Mouse (Mus musculus) stomach, postnatal 0 days (tissue): Measurements from ENCODE around the gene Sh2d4b. TPM values are rescaled to one million over a fixed set of nuclear protein-coding genes. Genes with fewer than 3 reads are reported as not detected.
A peak's percentile ranks its signal among the peaks of the same experiment; 100 is the strongest.

Source experiments
- ATAC-seq: fragments of 200-750 bp; cut with Nextera tagmentation; 2 replicates; pipeline ENCODE4 v1.8.0; 2017; ENCODE audit not compliant: low FRiP score, low TSS enrichment
- DNase-seq: peaks from one replicate; pipeline ENCODE4 v3.0.0-alpha.2; 2016; ENCODE audit warnings: low spot score
- H3K27ac ChIP-seq: fragments of 300-500 bp; sonication (generic); replicated peaks from 2 replicates; pipeline ENCODE4 v1.5.1; 2014; ENCODE audit warnings: mild to moderate bottlenecking, control low read depth
- H3K27me3 ChIP-seq: fragments of 300-500 bp; sonication (generic); 2 replicates; pipeline ENCODE4 v1.6.1; 2014; ENCODE audit warnings: low read length; ENCODE audit not compliant: control insufficient read depth, insufficient read depth
- H3K36me3 ChIP-seq: fragments of 300-500 bp; sonication (generic); 2 replicates; pipeline ENCODE4 v1.6.1; 2014; ENCODE audit warnings: low read length, mixed read lengths; ENCODE audit not compliant: control insufficient read depth, insufficient read depth
- H3K4me1 ChIP-seq: fragments of 300-500 bp; sonication (generic); replicated peaks from 2 replicates; pipeline ENCODE4 v1.6.1; 2014; ENCODE audit warnings: antibody characterized with exemption; ENCODE audit not compliant: control insufficient read depth, insufficient read depth
- H3K4me2 ChIP-seq: fragments of 300-500 bp; sonication (generic); replicated peaks from 2 replicates; pipeline ENCODE4 v1.6.1; 2014; ENCODE audit warnings: low read depth, mild to moderate bottlenecking, control low read depth, moderate library complexity
- H3K4me3 ChIP-seq: fragments of 300-500 bp; sonication (generic); 2 replicates; pipeline ENCODE4 v1.5.1; 2014; ENCODE audit warnings: low read depth, low read length, control low read depth
- H3K9ac ChIP-seq: fragments of 300-500 bp; sonication (generic); 2 replicates; pipeline ENCODE4 v1.6.1; 2014; ENCODE audit warnings: mild to moderate bottlenecking, low read length, control low read depth, mixed read lengths
- H3K9me3 ChIP-seq: fragments of 300-500 bp; sonication (generic); 2 replicates; pipeline ENCODE4 v1.6.1; 2016; ENCODE audit warnings: low read length; ENCODE audit not compliant: control insufficient read depth
- CTCF ChIP-seq: IDR thresholded peaks from 2 replicates; pipeline ENCODE4 v1.5.1; 2016; ENCODE audit warnings: antibody characterized with exemption, low read depth, mild to moderate bottlenecking, moderate library complexity
- EP300 ChIP-seq: optimal IDR thresholded peaks from 2 replicates; pipeline ENCODE3; 2016; ENCODE audit warnings: antibody characterized with exemption
- WGBS: fragments of 180-500 bp; shearing (Covaris S2); extraction: QIAGEN DNeasy Blood & Tissue Kit; methylation state at CpG from one replicate; pipeline ENCODE4 v1.1.7; 2014; 5-methylcytosine and 5-hydroxymethylcytosine counted together
- polyA plus RNA-seq: library from polyadenylated mRNA; unstranded; fragments of >200 nt; fragmentation: Nextera tagmentation; extraction: Ambion mirVana; gene quantifications from 2 replicates; pipeline ENCODE4 v1.2.1, GENCODE M21; 2015

Gene Sh2d4b
- polyA plus RNA-seq, 1 experiment from 2014 or later: 0.07 TPM

GRCm38 (mm10) chr14:40924378-40925113 is 31.5 kb upstream of the Sh2d4b start:
- Histone ChIP-seq H3K4me1 (peaks cover 2% of the 10 kb centered on the region; the same call in 1 of the 2 replicates), H3K27ac (no peak overlapping the region; the same call in 1 of the 2 replicates), H3K36me3 (no peaks in the 10 kb centered on the region), H3K4me3 (no peak overlapping the region), H3K27me3 (no peaks in the 10 kb centered on the region), H3K9ac (no peak overlapping the region), H3K9me3 (no peaks in the 10 kb centered on the region), H3K4me2 (no peak overlapping the region)
- no peak; the same call in 1 of the 2 replicates for ATAC-seq
- TF ChIP-seq CTCF: no peak
- no peak for TF ChIP-seq EP300
- WGBS: 38% methylated on average over 10 of the region's 10 CpGs
- DNase-seq: no peak

- TF ChIP-seq EP300: no peak
- TF ChIP-seq CTCF: no peak
- Histone ChIP-seq H3K9me3 (no peaks in the 10 kb centered on the region), H3K4me3 (no peak overlapping the region), H3K27ac (no peak overlapping the region), H3K4me1 (0 out of 2 replicates have a peak, but pooled peaks cover 2% of the 10 kb centered on the region), H3K4me2 (no peak overlapping the region), H3K27me3 (no peaks in the 10 kb centered on the region), H3K9ac (no peak overlapping the region), H3K36me3 (no peaks in the 10 kb centered on the region)
- WGBS: 100% methylated on average over 1 of the region's 1 CpGs
- no peak for DNase-seq
- ATAC-seq: no peak
Measured at GRCm38 (mm10) chr14:40921241-40921640, 28.2 kb upstream of the Sh2d4b start.

GRCm38 (mm10) chr14:40919521-40919920 is 26.5 kb upstream of the Sh2d4b start:
- peaks cover 6% of the 10 kb centered on the region; the same call in 1 of the 2 replicates for H3K36me3 ChIP-seq
- TF ChIP-seq CTCF: no peak
- no peak for TF ChIP-seq EP300
- ATAC-seq (no peak), DNase-seq (no peak)
- H3K27ac ChIP-seq: no peak overlapping the region
- no peak overlapping the region for H3K4me3 ChIP-seq
- 81% methylated on average over 7 of the region's 7 CpGs for WGBS
- no peak overlapping the region for H3K9ac ChIP-seq
- peaks cover under 1% of the 10 kb centered on the region; the same call in 1 of the 2 replicates for H3K4me1 ChIP-seq
- H3K9me3 ChIP-seq: no peaks in the 10 kb centered on the region
- H3K4me2 ChIP-seq: no peak overlapping the region
- H3K27me3 ChIP-seq: no peaks in the 10 kb centered on the region

- ATAC-seq: no peak
- WGBS: 78% methylated on average over 5 of the region's 7 CpGs
- Histone ChIP-seq H3K27me3 (no peaks in the 10 kb centered on the region), H3K27ac (no peak overlapping the region; the same call in 1 of the 2 replicates), H3K9ac (no peak overlapping the region), H3K4me2 (no peak overlapping the region), H3K4me3 (no peak overlapping the region), H3K9me3 (no peaks in the 10 kb centered on the region), H3K4me1 (no peaks in the 10 kb centered on the region; the same call in 1 of the 2 replicates), H3K36me3 (peaks cover 6% of the 10 kb centered on the region; the same call in 1 of the 2 replicates)
- DNase-seq: no peak
- TF ChIP-seq CTCF: no peak
- no peak for TF ChIP-seq EP300
Measured at GRCm38 (mm10) chr14:40918477-40918876, 25.4 kb upstream of the Sh2d4b start.

- 0% methylated on average over 1 of the region's 1 CpGs for WGBS
Measured at GRCm38 (mm10) chr14:40917632-40918031, 24.6 kb upstream of the Sh2d4b start.

GRCm38 (mm10) chr14:40916667-40917066 is 23.6 kb upstream of the Sh2d4b start:
- H3K4me2 ChIP-seq: no peak overlapping the region
- TF ChIP-seq CTCF (no peak), EP300 (no peak)
- no peak overlapping the region for H3K4me3 ChIP-seq
- no peaks in the 10 kb centered on the region for H3K9me3 ChIP-seq
- no peaks in the 10 kb centered on the region for H3K27me3 ChIP-seq
- WGBS: 86% methylated on average over 15 of the region's 15 CpGs
- H3K4me1 ChIP-seq: no peaks in the 10 kb centered on the region; the same call in 1 of the 2 replicates
- peaks cover 11% of the 10 kb centered on the region for H3K36me3 ChIP-seq
- ATAC-seq: no peak
- H3K9ac ChIP-seq: no peak overlapping the region
- no peak for DNase-seq
- H3K27ac ChIP-seq: no peak overlapping the region

More at GRCm38 (mm10) chr14:40917632-40918031, 24.6 kb upstream of the Sh2d4b start:
- H3K4me3 ChIP-seq: no peak overlapping the region
- DNase-seq: peak; percentile 92
- H3K9ac ChIP-seq: no peak overlapping the region
- H3K27ac ChIP-seq: no peak overlapping the region
- peak; percentile 56 for ATAC-seq
- H3K27me3 ChIP-seq: no peaks in the 10 kb centered on the region
- peaks cover 11% of the 10 kb centered on the region for H3K36me3 ChIP-seq
- H3K4me2 ChIP-seq: no peak overlapping the region
- peak; percentile 98 for TF ChIP-seq CTCF
- TF ChIP-seq EP300: no peak
- H3K9me3 ChIP-seq: no peaks in the 10 kb centered on the region
- H3K4me1 ChIP-seq: no peaks in the 10 kb centered on the region; the same call in 1 of the 2 replicates
